ENCODE assay signal across 12 mouse cellular contexts in genomic region chr11:107317653-107318281, GRCm38 (mm10).
DNase-seq lines count a peak whose midpoint lies in the region; ATAC-seq and TF ChIP-seq lines count a peak whose summit lies in the region.
"Had no signal": no experiment of that assay in that cellular context is flagged by ENCODE, and none has a peak within 500 bp of the region (broad histone marks: within the 10 kb centered on the region; RNA-seq: fewer than 3 reads in every experiment).

No protein-coding gene starts in this region.

- H3K4me1 ChIP-seq in heart, embryonic 12.5 days (replicated peaks), result peaks cover 10% of the 10 kb centered on the region
- H3K4me1 ChIP-seq in lung, postnatal 0 days (ENCODE audit: insufficient read depth, low read depth, low read length), result no peaks in the 10 kb centered on the region
- H3K4me1 ChIP-seq: hindbrain, embryonic 15.5 days had no signal

- no peak overlapping the region for H3K4me2 ChIP-seq in heart, embryonic 12.5 days
- no peak overlapping the region for H3K4me2 ChIP-seq in lung, postnatal 0 days (replicated peaks; ENCODE audit: low read depth, low read length)
- H3K4me2 ChIP-seq: embryonic facial prominence, embryonic 15.5 days; hindbrain, embryonic 15.5 days; lung, embryonic 14.5 days had no signal

- DNase-seq in heart, adult 18-20 months, result peak; percentile 34 to 74
- DNase-seq in lung, postnatal 0 days (ENCODE audit: low spot score), result peak; percentile 38
- DNase-seq in lung, postnatal 14 days, result no peak
- peak; percentile 62 to 63 for DNase-seq in kidney, adult 8-10 months
- DNase-seq: lung, embryonic 14.5 days; right cerebral cortex, postnatal 4 days had no signal

- peaks cover 4% of the 10 kb centered on the region; the same call in 1 of the 2 replicates for H3K36me3 ChIP-seq in heart, embryonic 12.5 days
- H3K36me3 ChIP-seq in lung, postnatal 0 days (ENCODE audit: insufficient read depth, low read length), result no peaks in the 10 kb centered on the region
- H3K36me3 ChIP-seq: embryonic facial prominence, embryonic 15.5 days; hindbrain, embryonic 15.5 days had no signal

- TF ChIP-seq CTCF in lung, postnatal 0 days (IDR thresholded peaks at IDR 0.05), result no peak

- no peak overlapping the region for H3K9ac ChIP-seq in heart, embryonic 12.5 days
- H3K9ac ChIP-seq in lung, postnatal 0 days (replicated peaks; ENCODE audit: low read depth), result no peak overlapping the region
- H3K9ac ChIP-seq: embryonic facial prominence, embryonic 15.5 days; hindbrain, embryonic 15.5 days; lung, embryonic 14.5 days had no signal

- no peaks in the 10 kb centered on the region for H3K27me3 ChIP-seq in heart, embryonic 12.5 days (replicated peaks)
- H3K27me3 ChIP-seq in lung, postnatal 0 days (replicated peaks; ENCODE audit: insufficient read depth, low read length), result no peaks in the 10 kb centered on the region
- H3K27me3 ChIP-seq: embryonic facial prominence, embryonic 15.5 days; hindbrain, embryonic 15.5 days had no signal

- WGBS in heart, embryonic 12.5 days, result 53% methylated on average over 14 of the region's 14 CpGs
- WGBS in lung, postnatal 0 days, result 49% methylated on average over 14 of the region's 14 CpGs

- peaks cover 10% of the 10 kb centered on the region for H3K9me3 ChIP-seq in heart, embryonic 12.5 days (replicated peaks)
- no peaks in the 10 kb centered on the region for H3K9me3 ChIP-seq in lung, postnatal 0 days (ENCODE audit: low read length)
- H3K9me3 ChIP-seq: embryonic facial prominence, embryonic 15.5 days; hindbrain, embryonic 15.5 days had no signal

- no peak overlapping the region for H3K27ac ChIP-seq in heart, embryonic 12.5 days (ENCODE audit: poor library complexity, severe bottlenecking)
- H3K27ac ChIP-seq in lung, postnatal 0 days (ENCODE audit: low read length), result no peak overlapping the region
- H3K27ac ChIP-seq: embryonic facial prominence, embryonic 15.5 days; hindbrain, embryonic 15.5 days had no signal

- no peak for TF ChIP-seq EP300 in lung, postnatal 0 days (IDR thresholded peaks at IDR 0.05)

- ATAC-seq in heart, embryonic 12.5 days (ENCODE audit: insufficient number of reproducible peaks, low FRiP score), result no peak
- ATAC-seq in lung, postnatal 0 days, result peak; percentile 30
- ATAC-seq in megakaryocyte, adult 5-6 weeks (ENCODE audit: poor library complexity, severe bottlenecking), result peak; percentile 40; the same call in 1 of the 2 replicates
- no peak for ATAC-seq in cerebellum, adult (ENCODE audit: insufficient number of reproducible peaks, low FRiP score, low TSS enrichment)
- ATAC-seq in erythroid progenitor cell, adult 5-6 weeks (replicated peaks; ENCODE audit: low FRiP score, poor library complexity, severe bottlenecking), result no peak

- no peak overlapping the region for H3K4me3 ChIP-seq in heart, embryonic 12.5 days
- H3K4me3 ChIP-seq in lung, postnatal 0 days (ENCODE audit: low read depth, low read length), result no peak overlapping the region
- H3K4me3 ChIP-seq: embryonic facial prominence, embryonic 15.5 days; hindbrain, embryonic 15.5 days had no signal

Comparison
In these comparisons a context has a peak if more than half of its experiments do, and no peak if none do; other contexts are left out.
1. ATAC-seq: peak in lung, postnatal 0 days (single experiment) and megakaryocyte, adult 5-6 weeks (single experiment); none in heart, embryonic 12.5 days (single experiment), cerebellum, adult (single experiment) and erythroid progenitor cell, adult 5-6 weeks (single experiment).